Comparison of ENCODE assay signal across 8 mouse cellular contexts in genomic region chr9:114400588-114400948, GRCm38 (mm10). TPM values are rescaled to one million over a fixed set of nuclear protein-coding genes. Genes with fewer than 3 reads are reported as not detected.
DNase-seq lines count a peak whose midpoint lies in the region; ATAC-seq and TF ChIP-seq lines count a peak whose summit lies in the region.

No protein-coding gene starts in this region.

- no peaks in the 10 kb centered on the region; the same call in 1 of the 2 replicates for H3K36me3 ChIP-seq in liver, adult 2 months (ENCODE audit: control insufficient read depth, insufficient read depth, low read length)
- peaks cover 15% of the 10 kb centered on the region for H3K36me3 ChIP-seq in embryonic facial prominence, embryonic 12.5 days
- H3K36me3 ChIP-seq in hindbrain, postnatal 0 days (ENCODE audit: insufficient read depth, low read length): 0 out of 2 replicates have a peak, but pooled peaks cover 5% of the 10 kb centered on the region
- H3K36me3 ChIP-seq in myocyte (ENCODE audit: control insufficient read depth, insufficient read depth): no peaks in the 10 kb centered on the region

- peak overlapping the region; percentile 0; the same call in 1 of the 2 replicates for H3K27ac ChIP-seq in liver, adult 2 months (replicated peaks; ENCODE audit: insufficient read depth, low read depth, low read length)
- peak overlapping the region; percentile 93 for H3K27ac ChIP-seq in embryonic facial prominence, embryonic 12.5 days
- H3K27ac ChIP-seq in hindbrain, postnatal 0 days: peak overlapping the region; percentile 94; the same call in 1 of the 2 replicates

- WGBS in liver, adult 2 months: 24% methylated on average over 5 of the region's 5 CpGs
- WGBS in embryonic facial prominence, embryonic 12.5 days: 23% methylated on average over 5 of the region's 5 CpGs
- 20% methylated on average over 5 of the region's 5 CpGs for WGBS in hindbrain, postnatal 0 days

- H3K4me1 ChIP-seq in liver, adult 2 months (ENCODE audit: control insufficient read depth, insufficient read depth, low read length): peaks cover 4% of the 10 kb centered on the region
- peaks cover 10% of the 10 kb centered on the region for H3K4me1 ChIP-seq in embryonic facial prominence, embryonic 12.5 days
- H3K4me1 ChIP-seq in hindbrain, postnatal 0 days (ENCODE audit: insufficient read depth, low read length): peaks cover 8% of the 10 kb centered on the region

- H3K27me3 ChIP-seq in liver, adult 2 months (ENCODE audit: control insufficient read depth, insufficient read depth, low read length): no peaks in the 10 kb centered on the region
- no peaks in the 10 kb centered on the region for H3K27me3 ChIP-seq in embryonic facial prominence, embryonic 12.5 days
- no peaks in the 10 kb centered on the region for H3K27me3 ChIP-seq in hindbrain, postnatal 0 days (ENCODE audit: insufficient read depth, low read length)
- H3K27me3 ChIP-seq in myocyte (ENCODE audit: control insufficient read depth, insufficient read depth, insufficient read length): no peaks in the 10 kb centered on the region

- DNase-seq in liver, adult 2 months (ENCODE audit: extremely low read depth, low read depth, low spot score): no peak
- DNase-seq in liver: no peak
- no peak for DNase-seq in hindbrain, postnatal 0 days (ENCODE audit: low spot score)
- no peak for DNase-seq in adrenal gland, postnatal 25 days

- peak overlapping the region; percentile 49 for H3ac ChIP-seq in myocyte (ENCODE audit: control insufficient read depth, insufficient read length)

- no peaks in the 10 kb centered on the region for H3K9me3 ChIP-seq in embryonic facial prominence, embryonic 12.5 days
- no peaks in the 10 kb centered on the region for H3K9me3 ChIP-seq in hindbrain, postnatal 0 days (ENCODE audit: low read length)

- H3K4me2 ChIP-seq in embryonic facial prominence, embryonic 12.5 days (replicated peaks): peak overlapping the region; percentile 68
- peak overlapping the region; percentile 80 for H3K4me2 ChIP-seq in hindbrain, postnatal 0 days (ENCODE audit: low read depth, low read length)
- H3K4me2 ChIP-seq in myocyte (ENCODE audit: low read depth): peak overlapping the region; percentile 84

- TF ChIP-seq CTCF in liver, adult 2 months (IDR thresholded peaks at IDR 0.05; ENCODE audit: low read depth, low read length): no peak
- TF ChIP-seq CTCF in hindbrain, postnatal 0 days (IDR thresholded peaks at IDR 0.05; ENCODE audit: low read depth): no peak

- no peak; the same call in 1 of the 2 replicates for ATAC-seq in embryonic facial prominence, embryonic 12.5 days (ENCODE audit: insufficient number of reproducible peaks, insufficient read depth, low FRiP score, low TSS enrichment)
- ATAC-seq in hindbrain, postnatal 0 days: no peak
- ATAC-seq in megakaryocyte progenitor cell, adult 5-6 weeks (replicated peaks; ENCODE audit: poor library complexity): no peak
- no peak for ATAC-seq in CD4-positive, CD25-positive, alpha-beta regulatory T cell, adult 4 months

- H3K79me2 ChIP-seq in liver, adult 2 months (ENCODE audit: control insufficient read depth, insufficient read depth, low read length): peaks cover 16% of the 10 kb centered on the region; the same call in 1 of the 2 replicates
- peaks cover 14% of the 10 kb centered on the region for H3K79me2 ChIP-seq in myocyte (ENCODE audit: control insufficient read depth, insufficient read depth)

- H3K4me3 ChIP-seq in liver, adult 2 months (ENCODE audit: insufficient read depth, low read depth, low read length): peak overlapping the region; percentile 89; the same call in 1 of the 2 replicates
- peak overlapping the region; percentile 67 for H3K4me3 ChIP-seq in embryonic facial prominence, embryonic 12.5 days
- H3K4me3 ChIP-seq in hindbrain, postnatal 0 days (ENCODE audit: low read length): peak overlapping the region; percentile 88
- H3K4me3 ChIP-seq in myocyte: peak overlapping the region; percentile 55

- no peak for TF ChIP-seq POLR2A in liver, adult 2 months (IDR thresholded peaks at IDR 0.05; ENCODE audit: extremely low read depth, insufficient read depth, low read length)
- no peak for TF ChIP-seq POLR2A in myocyte (IDR thresholded peaks at IDR 0.05; ENCODE audit: insufficient read length, low read depth)

- H3K9ac ChIP-seq in liver, adult 2 months (ENCODE audit: low read depth, low read length): no peak overlapping the region
- H3K9ac ChIP-seq in embryonic facial prominence, embryonic 12.5 days: peak overlapping the region; percentile 75; the same call in 1 of the 2 replicates
- H3K9ac ChIP-seq in hindbrain, postnatal 0 days (replicated peaks; ENCODE audit: low read length): peak overlapping the region; percentile 82

TF ChIP-seq in myocyte, 11 proteins besides CTCF, POLR2A, EP300 and RAD21:
- TF ChIP-seq POLR2AphosphoS2 (IDR thresholded peaks at IDR 0.05; ENCODE audit: insufficient read length, low read depth) (no peak), USF1 (IDR thresholded peaks at IDR 0.05; ENCODE audit: low read depth) (no peak), SRF (IDR thresholded peaks at IDR 0.05; ENCODE audit: control insufficient read depth, insufficient read length, low read depth) (no peak), CEBPB (IDR thresholded peaks at IDR 0.05; ENCODE audit: insufficient read depth, poor library complexity, severe bottlenecking) (no peak), TCF12 (IDR thresholded peaks at IDR 0.05; ENCODE audit: insufficient read depth, poor library complexity, severe bottlenecking) (no peak), MYOD1 (IDR thresholded peaks at IDR 0.05; ENCODE audit: control insufficient read depth in 1 of 3, insufficient read length in 2 of 3, low read depth in 2 of 3) (no peak), E2F4 (IDR thresholded peaks at IDR 0.05; ENCODE audit: insufficient read depth) (no peak), REST (IDR thresholded peaks at IDR 0.05; ENCODE audit: insufficient read depth, insufficient read length) (no peak), MAX (IDR thresholded peaks at IDR 0.05; ENCODE audit: low read depth) (no peak)

RNA-seq across cellular contexts. Expression of gene Glb1, which starts 0.3 kb away (rescaled TPM):
- 13.2 and 13.6 TPM in 2 replicates for total RNA-seq in liver, adult 2 months (2014; rRNA removed)
- 14.4 and 16.7 TPM in 2 replicates for polyA plus RNA-seq in liver, adult 2 months (2012; rRNA removed)
- polyA plus RNA-seq in embryonic facial prominence, embryonic 12.5 days (2016; fragmentation: Nextera tagmentation; extraction: Ambion mirVana): 28.3 and 28.9 TPM in 2 replicates
- total RNA-seq in hindbrain, postnatal 0 days (2014; rRNA removed): 37.5 and 41.9 TPM in 2 replicates
- 35.7 and 36.2 TPM in 2 replicates for polyA plus RNA-seq in hindbrain, postnatal 0 days (2015; fragmentation: Nextera tagmentation; extraction: Ambion mirVana)
- polyA plus RNA-seq in myocyte (2012; fragmentation: generic; extraction: Trizol): 30.1 TPM
- total RNA-seq in megakaryocyte progenitor cell, adult 5-6 weeks (2015): 40.1 and 42.1 TPM in 2 replicates
- total RNA-seq in megakaryocyte progenitor cell, adult 5-6 weeks (2017): 36.3 and 38.4 TPM in 2 replicates
- total RNA-seq in adrenal gland, postnatal 25 days (2021): 30.8 and 37.5 TPM in 2 replicates
- polyA plus RNA-seq in CD4-positive, CD25-positive, alpha-beta regulatory T cell, adult 4 months (2017; shearing (Covaris generic)): 10 to 100 TPM; 43.0 to 62.1 TPM

RNA-seq across cellular contexts. Expression of gene Tmppe, which starts 0.3 kb away (rescaled TPM):
- 3.0 and 4.4 TPM in 2 replicates for total RNA-seq in liver, adult 2 months (2014; rRNA removed)
- polyA plus RNA-seq in liver, adult 2 months (2012; rRNA removed): 2.3 and 3.6 TPM in 2 replicates
- 10.7 and 11.3 TPM in 2 replicates for polyA plus RNA-seq in embryonic facial prominence, embryonic 12.5 days (2016; fragmentation: Nextera tagmentation; extraction: Ambion mirVana)
- 6.1 and 9.4 TPM in 2 replicates for total RNA-seq in hindbrain, postnatal 0 days (2014; rRNA removed)
- polyA plus RNA-seq in hindbrain, postnatal 0 days (2015; fragmentation: Nextera tagmentation; extraction: Ambion mirVana): 5.9 and 7.1 TPM in 2 replicates
- polyA plus RNA-seq in myocyte (2012; fragmentation: generic; extraction: Trizol): 1.7 TPM
- total RNA-seq in megakaryocyte progenitor cell, adult 5-6 weeks (2015): 2.4 and 3.4 TPM in 2 replicates
- 4.6 and 5.0 TPM in 2 replicates for total RNA-seq in megakaryocyte progenitor cell, adult 5-6 weeks (2017)
- 7.7 and 9.7 TPM in 2 replicates for total RNA-seq in adrenal gland, postnatal 25 days (2021)
- polyA plus RNA-seq in CD4-positive, CD25-positive, alpha-beta regulatory T cell, adult 4 months (2017; shearing (Covaris generic)): 10 to 100 TPM; 10.9 to 20.8 TPM

RNA-seq across cellular contexts. Expression of gene Crtap, which starts 10.1 kb away (rescaled TPM):
- 4.8 and 5.5 TPM in 2 replicates for total RNA-seq in liver, adult 2 months (2014; rRNA removed)
- polyA plus RNA-seq in liver, adult 2 months (2012; rRNA removed): 9.6 and 12.7 TPM in 2 replicates
- polyA plus RNA-seq in embryonic facial prominence, embryonic 12.5 days (2016; fragmentation: Nextera tagmentation; extraction: Ambion mirVana): 94.7 and 102 TPM in 2 replicates
- total RNA-seq in hindbrain, postnatal 0 days (2014; rRNA removed): 22.7 and 24.7 TPM in 2 replicates
- polyA plus RNA-seq in hindbrain, postnatal 0 days (2015; fragmentation: Nextera tagmentation; extraction: Ambion mirVana): 31.8 and 34.2 TPM in 2 replicates
- 66.3 TPM for polyA plus RNA-seq in myocyte (2012; fragmentation: generic; extraction: Trizol)
- total RNA-seq in megakaryocyte progenitor cell, adult 5-6 weeks (2015): 79.4 and 90.2 TPM in 2 replicates
- 22.0 and 33.4 TPM in 2 replicates for total RNA-seq in megakaryocyte progenitor cell, adult 5-6 weeks (2017)
- 99.2 and 103 TPM in 2 replicates for total RNA-seq in adrenal gland, postnatal 25 days (2021)
- 1 to 10 TPM; 2.4 to 2.9 TPM for polyA plus RNA-seq in CD4-positive, CD25-positive, alpha-beta regulatory T cell, adult 4 months (2017; shearing (Covaris generic))

Comparison
In these comparisons a context has a peak if more than half of its experiments do, and no peak if none do; other contexts are left out.
1. H3K27ac ChIP-seq: peak in every context shown above with its lines; median percentile 94 in hindbrain, postnatal 0 days; 93 in embryonic facial prominence, embryonic 12.5 days; 0 in liver, adult 2 months.